Mouse (Mus musculus): ENCODE data around the gene Osgepl1. TPM values are rescaled to one million over a fixed set of nuclear protein-coding genes. Genes with fewer than 3 reads are reported as not detected.
"Not testable (repeated sequence)": the region's sequence is repeated elsewhere in the genome, so short reads cannot be mapped to it uniquely, and the experiment has no call there.

Gene Osgepl1
- total RNA-seq (2022): 10 to 100 TPM; 51.9 to 59.8 (median 57.0) TPM

DNA sequence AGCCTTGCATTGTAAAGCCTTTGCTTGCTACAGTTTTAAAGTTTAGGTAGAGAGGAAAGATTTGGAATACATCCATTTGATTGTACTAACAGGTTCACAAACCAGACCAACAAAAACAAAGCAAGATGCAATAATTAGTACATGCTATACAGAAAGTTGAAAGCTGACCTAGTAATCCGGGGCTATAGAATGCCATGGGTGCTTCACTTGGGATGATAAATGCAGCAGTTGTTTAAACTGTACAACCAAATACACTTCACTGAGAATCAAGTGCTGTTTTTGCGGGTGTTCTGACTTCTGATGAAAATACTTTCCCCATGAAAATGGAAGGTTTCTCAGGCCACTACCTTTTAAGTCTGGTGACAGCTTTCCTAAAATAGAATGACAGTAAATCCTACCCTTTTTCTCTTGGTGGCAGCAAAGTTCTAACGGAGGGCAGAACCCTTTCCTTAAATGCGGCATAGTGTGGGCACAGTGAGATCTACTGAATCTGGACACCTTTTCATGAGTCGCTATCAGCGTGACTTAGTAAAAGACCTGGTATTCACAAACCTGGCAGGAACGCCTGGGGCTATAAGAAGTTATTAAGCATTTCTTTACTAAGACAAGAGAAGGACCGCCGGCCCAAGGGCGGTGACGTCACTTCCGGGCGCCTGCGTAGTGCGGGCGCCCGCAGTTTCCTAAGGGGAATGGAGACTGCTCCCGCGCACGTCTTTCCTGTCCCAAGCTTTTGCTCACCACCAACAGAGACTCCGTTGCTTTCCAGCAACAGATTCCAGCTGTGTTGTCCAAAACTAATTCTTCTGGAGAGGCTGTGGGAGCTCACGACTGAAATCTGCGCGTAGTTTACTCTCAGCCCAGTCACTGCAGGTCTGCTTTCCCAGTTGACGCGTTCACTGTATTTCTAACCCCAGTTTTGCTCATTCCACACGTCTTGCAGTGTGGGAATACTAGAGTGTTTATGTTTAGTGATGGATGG lies at the start of gene Osgepl1:
Gene Osgepl1 (plus strand): TSS at position 636 of the 979 bp plus-strand sequence.
- DNase-seq (ENCODE audit: low spot score): peak; percentile 85

DNA sequence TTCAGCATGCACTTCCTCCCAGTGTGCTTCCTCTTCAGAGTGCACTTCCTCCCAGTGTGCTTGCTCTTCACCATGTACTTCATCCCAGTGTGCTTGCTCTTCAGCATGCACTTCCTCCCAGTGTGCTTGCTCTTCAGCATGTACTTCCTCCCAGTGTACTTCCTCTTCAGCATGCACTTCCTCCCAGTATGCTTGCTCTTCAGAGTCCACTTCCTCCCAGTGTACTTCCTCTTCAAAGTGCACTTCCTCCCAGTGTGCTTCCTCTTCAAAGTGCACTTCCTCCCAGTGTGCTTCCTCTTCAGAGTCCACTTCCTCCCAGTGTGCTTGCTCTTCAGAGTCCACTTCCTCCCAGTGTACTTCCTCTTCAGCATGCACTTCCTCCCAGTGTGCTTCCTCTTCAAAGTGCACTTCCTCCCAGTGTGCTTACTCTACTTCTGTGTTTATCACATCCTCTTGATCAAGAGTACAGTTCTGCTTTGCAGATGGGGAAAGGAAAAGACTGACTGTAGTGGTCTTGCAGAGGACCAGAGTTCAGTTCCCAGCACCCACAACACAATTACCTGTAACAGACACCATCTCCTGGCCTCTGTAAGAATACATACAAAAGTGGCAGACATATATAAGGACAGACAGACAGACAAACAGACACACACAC lies 48.3 kb upstream of the Osgepl1 start:
- DNase-seq (ENCODE audit: low spot score): not testable (repeated sequence)

DNA sequence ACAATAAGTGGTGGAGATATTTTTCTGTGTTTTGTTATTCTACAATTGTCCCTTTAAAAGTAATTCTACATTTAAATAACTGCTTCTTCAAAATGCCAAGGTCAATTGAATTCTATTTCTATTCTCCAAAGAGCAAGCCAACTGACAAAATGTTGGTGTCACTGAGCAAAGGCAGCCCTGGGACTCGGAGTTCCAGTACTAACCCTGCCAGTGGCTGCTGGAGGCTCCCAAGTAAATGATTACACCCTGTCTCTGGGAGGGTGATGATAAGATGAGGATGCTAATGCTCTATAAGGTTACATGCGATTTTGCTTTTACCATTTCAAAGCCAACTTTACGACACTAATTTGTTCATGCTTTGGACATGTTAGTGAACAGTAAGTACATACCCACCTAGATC lies 43.5 kb upstream of the Osgepl1 start:
- peak; percentile 50 for DNase-seq (ENCODE audit: low spot score)

DNA sequence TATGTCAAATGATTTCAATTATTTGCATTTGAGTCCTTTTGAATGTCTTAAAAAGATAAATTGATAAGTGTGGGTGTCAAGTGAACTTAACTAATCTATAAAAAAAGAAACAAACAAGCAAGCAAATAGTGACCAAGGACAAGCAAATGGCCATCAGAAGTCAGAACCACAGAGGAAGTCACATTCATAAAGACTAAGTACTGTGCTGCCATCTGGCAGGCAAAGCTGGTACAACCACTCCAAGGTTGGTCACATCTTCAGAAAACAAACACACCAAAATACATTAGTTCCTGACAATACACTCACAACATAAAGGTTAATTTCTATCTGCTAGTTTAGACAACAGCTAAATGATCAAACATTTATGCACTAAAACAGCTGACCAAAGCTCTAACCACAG lies 40.8 kb upstream of the Osgepl1 start:
- peak; percentile 8 for DNase-seq (ENCODE audit: low spot score)

DNA sequence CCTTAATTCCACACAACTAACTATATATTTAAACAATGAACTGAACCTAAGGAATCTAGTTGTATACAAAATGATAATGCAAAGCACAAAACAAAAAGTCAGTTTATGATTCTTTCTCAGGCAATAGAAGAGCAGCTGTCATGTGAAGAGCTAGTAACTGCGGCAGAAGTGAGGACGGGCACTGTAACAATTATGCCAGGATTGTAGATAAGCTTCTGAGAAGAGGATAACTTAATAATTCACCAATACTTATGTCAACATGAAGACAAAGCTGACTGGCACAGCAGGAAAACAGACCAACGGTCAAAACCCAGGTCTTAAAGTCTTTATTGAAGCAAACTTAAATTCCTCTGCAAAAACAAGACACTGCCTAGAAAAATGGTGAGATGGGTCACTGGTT lies 22.2 kb upstream of the Osgepl1 start:
- DNase-seq (ENCODE audit: low spot score): no peak

DNA sequence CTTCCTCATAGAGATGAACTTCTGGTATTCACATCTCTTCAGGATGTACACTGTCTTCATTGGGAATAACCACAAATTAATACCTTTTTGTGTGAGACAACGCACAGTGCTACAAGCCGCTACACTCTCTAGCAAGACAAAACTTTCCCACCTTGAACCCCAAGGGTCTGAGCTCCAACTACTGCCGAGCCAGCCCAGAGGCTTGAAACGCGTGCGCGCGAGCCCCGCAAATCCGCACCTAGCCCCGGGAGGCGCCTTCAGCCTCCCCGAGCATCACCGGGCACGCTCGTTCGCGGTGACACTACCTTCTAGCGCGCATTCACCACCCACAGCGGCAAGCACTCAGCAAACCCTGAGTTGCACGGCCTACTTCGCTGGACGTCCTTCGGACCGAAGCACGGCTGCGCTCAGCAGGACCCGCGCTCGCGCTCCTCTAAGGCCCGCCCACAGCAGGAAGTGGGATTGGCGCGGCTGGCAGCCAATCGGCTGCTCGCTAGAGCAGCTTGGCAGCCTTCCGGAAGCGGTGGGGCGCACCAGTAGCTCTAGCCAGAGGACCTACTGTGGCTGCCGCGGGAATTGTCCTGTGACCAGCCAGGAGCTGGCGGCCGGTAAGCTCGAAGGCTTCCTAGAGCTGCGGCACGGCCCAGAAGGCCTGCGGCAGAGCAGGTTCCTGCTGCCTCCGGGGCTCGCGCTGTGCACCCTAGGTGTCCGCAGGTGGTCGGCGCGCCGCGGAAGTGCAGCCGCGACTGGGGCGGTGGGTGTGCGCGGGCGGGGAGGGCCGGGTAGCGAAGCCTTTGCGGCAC lies 16.6 kb upstream of the Osgepl1 start, which contains the start of the genes Pms1, Ormdl1 and Gm28778:
Gene Pms1 (minus strand): TSS at position 438 of the 803 bp plus-strand sequence.
Gene Ormdl1 (plus strand): TSS at position 515 of the 803 bp plus-strand sequence.
Gene Gm28778 (plus strand): TSS at position 531 of the 803 bp plus-strand sequence.
- peak; percentile 95 for DNase-seq (ENCODE audit: low spot score)

DNA sequence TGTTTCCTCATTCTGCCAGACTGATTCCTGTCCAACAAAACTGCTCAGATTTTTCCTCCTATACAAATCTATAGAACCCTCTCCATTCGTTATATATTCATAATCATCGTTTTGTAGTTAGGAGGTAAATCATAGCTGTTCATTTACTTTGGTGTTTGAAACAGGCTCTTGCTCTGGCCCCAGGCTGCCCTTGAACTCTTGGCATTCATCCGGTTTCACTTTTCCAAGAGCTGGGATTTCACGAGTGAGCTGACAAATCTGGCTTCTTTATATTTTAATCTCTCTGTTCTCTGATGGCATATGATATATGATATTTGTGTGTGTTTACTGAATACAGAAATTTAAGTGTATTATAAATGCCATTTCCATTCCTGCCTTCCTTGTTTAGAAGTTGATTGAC lies 12.9 kb upstream of the Osgepl1 start:
- DNase-seq (ENCODE audit: low spot score): no peak

DNA sequence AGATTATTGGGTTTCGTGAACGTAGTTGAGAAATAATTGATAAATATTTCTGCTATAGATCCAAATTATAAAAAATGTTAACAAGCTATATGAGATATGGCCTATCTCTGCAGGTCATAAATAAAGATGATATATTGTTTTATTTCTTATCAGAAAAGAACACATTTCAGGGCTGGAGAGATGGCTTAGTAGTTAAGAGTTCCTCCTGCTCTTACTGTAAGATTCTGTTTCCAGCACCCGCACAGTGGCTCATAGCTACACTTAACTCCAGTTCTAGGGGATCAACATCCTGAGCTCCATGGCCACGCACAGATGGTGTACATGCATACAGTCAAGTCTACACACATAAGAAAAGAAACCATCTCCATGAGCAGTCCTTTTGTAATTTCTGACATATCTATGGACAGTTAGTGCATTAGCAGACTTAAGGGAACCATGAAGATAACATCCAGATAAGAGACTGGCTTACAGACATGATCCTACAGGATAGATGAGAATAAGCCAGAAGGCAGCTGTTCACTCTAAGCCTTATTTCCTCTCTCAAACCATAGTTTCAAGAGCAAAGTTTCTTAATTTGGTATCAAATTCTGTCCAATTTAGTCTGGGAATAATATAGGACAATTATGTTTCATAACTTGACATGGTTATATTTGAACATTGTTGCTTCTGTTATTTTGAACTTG lies 8.4 kb downstream of the Osgepl1 start:
- no peak for DNase-seq (ENCODE audit: low spot score)

DNA sequence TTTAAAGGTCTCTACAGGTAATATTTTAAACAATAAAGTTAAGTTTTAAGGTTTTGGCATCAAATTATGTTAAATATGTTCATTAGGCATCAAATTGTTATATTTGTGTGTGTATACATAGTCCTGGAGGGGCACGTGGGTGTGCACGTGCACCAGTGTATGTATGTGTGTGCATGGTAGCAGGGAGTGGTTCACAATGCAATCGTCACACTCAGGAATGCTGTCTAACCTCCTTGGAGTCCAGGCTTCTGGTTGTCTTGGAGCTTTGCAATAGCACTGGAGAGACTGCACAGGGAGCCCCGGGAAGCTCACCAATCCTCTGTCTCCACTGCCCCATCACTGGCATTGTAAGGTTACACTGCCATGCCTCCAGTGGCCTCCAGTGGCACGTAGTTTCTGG lies 9.8 kb downstream of the Osgepl1 start:
- DNase-seq (ENCODE audit: low spot score): no peak

DNA sequence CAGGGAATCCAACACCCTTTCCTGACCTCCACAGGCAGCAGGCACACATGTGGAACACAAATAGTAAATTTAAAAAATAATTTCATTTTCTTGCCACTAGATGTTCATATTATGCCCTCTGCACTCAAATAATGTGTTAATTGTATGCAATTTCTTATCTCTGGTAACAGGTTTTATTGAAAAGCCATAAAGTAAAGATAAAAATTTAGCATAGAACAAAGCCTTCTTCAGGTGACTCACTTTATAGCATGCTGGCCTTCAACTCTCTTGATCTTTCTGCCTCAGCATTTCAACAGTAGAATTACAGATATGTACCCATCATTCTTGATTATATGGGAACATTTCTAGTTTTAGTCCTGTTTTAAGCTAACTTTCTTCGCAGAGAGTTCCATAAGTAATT lies 10.9 kb downstream of the Osgepl1 start:
- no peak for DNase-seq (ENCODE audit: low spot score)

DNA sequence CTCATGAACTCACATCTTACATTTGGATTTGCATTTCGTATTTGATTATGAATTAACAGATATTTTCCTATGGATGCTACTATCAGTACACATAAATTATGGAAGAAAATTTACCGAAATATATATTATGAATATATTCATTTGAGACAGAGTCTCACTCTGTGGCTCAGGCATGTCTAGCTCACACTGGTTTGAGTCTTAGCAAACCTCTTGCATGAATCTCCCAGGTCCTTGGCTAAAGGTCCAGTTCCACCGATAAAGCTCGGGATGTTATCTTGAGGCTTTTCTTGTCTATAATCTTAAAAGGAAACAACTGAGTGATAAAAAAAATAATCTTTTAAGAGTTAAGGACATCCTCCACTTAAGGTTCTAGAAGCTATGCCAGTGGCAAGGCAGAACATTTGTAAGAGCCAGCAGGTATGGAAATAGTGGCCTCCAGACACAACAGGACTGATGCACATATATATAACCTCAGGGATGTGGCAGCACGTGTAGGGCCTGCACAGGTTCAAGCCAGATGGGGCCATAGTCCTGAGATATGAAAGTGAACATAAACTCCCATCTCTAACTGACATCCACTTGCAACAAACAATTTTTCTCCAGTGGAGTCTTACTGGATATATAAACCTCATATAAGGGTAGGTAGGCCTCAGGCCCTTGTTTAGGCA lies 11.5 kb downstream of the Osgepl1 start:
- no peak for DNase-seq (ENCODE audit: low spot score)

DNA sequence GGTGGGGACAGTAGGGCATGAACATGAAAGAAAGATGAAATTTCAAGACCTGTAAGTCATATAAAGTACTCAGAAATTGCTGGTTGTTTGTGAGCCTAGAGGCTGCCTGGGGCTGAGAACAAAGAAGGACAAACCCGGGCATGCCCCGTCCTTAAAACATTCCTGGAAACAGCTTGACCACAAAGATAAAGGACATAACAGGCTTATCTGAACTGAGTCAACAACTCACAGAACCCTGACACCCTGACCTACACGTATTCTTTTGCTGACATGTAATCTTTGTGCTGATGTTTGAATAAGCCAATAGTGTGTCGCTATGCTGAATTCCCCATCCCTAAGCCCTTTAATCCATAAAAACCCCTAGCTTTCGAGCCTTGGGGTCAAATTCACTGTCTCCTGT lies 20.1 kb downstream of the Osgepl1 start:
- not testable (repeated sequence) for DNase-seq (ENCODE audit: low spot score)

DNA sequence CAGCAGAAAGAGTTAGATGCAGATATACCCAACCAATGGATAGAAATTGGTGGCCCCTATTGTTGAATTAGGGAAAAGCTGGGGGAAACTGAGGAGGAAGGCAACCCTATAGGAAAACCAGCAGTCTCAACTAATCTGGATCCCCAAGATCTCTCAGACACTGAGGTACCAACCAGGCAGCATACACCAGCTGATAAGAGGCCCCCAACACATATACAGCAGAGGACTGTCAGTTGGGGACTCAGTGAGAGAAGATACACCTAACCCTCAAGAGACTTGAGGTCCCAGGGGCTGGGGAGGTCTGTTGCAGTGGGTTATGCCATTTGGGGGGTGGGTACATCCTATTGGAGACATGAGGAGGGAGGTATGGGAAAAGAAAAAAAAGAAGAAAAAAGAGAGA lies 22.0 kb downstream of the Osgepl1 start:
- no peak for DNase-seq (ENCODE audit: low spot score)

DNA sequence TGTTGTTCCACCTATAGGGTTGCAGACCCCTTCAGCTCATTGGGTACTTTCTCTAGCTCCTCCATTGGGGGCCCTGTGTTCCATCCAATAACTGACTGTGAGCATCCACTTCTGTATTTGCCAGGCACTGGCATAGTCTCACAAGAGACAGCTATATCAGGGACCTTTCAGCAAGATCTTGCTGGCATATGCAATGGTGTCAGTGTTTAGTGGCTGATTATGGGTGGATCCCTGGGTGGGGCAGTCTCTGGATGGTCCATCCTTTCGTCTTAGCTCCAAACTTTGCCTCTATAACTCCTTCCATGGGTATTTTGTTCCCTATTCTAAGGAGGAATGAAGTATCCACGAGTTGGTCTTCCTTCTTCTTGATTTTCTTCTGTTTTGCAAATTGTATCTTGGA lies 24.0 kb downstream of the Osgepl1 start:
- not testable (repeated sequence) for DNase-seq (ENCODE audit: low spot score)

DNA sequence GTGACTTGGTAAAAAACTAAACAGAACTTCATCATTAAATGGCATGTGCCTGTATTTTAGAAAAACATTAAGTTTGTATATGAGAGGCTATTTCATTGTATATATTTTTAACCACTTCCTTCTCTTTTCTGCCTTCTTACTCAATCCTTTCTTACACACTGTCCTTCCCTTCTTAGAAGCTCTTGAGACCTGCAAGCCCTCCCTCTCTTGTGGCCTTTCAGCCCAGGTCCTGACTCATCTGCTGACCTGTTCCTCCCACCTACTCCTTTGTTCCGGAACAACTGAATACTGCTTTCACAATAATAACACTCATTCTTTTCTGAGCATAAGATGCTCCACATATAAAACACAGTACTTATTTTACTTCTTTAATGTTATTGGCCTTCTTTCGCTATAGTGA lies 27.6 kb downstream of the Osgepl1 start:
- DNase-seq (ENCODE audit: low spot score): no peak

DNA sequence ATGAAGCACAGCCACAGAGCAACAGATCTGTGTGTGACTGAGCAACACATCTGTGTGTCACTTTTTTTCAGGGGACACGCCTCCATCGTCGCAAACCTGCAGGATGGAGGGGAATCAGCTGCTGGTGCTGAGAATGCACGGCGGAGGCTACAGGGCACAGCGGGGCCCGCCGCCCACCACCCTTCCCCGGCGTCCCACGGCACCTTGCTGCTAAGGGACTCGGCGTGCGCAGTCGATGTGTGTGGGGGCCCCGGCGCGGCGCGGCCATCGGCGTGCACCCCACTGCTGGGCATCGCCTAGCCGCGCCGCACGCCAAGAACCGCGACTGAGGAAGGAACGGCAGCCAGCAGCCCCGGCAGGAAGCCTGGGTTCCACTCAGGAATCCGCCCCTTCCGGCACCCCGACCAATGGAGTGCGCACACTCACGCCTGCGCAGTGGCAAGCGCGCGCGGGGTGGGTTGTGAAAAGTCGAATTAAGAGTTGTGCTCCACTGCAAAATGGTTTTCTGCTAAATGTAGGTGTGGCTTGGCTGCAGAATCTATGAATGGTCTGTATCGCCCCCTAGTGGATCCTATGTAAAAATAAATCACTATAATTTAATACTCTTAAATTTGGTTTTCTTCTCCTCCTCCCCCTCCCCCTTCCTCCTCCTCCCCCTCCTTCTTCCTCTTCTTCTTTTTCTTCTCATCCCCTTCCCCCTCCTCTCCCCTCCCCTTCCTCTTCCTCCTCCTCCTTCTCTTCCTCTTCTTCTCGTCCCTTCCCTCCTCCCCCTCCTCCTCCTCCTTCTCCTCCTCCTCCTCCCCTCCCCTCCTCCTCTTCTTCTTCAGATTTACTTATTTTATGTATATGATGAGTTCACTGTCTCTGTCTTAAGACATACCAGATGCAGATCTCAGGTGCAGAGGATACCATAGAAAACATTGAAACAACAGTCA lies 39.2 kb downstream of the Osgepl1 start, which contains the start of the genes Asdurf, Gm28551 and Asnsd1:
Gene Asdurf (minus strand): TSS at position 293 of the 935 bp plus-strand sequence.
Gene Gm28551 (minus strand): TSS at position 341 of the 935 bp plus-strand sequence.
Gene Asnsd1 (minus strand): TSS at position 426 of the 935 bp plus-strand sequence.
- peak; percentile 99 for DNase-seq (ENCODE audit: low spot score)

DNA sequence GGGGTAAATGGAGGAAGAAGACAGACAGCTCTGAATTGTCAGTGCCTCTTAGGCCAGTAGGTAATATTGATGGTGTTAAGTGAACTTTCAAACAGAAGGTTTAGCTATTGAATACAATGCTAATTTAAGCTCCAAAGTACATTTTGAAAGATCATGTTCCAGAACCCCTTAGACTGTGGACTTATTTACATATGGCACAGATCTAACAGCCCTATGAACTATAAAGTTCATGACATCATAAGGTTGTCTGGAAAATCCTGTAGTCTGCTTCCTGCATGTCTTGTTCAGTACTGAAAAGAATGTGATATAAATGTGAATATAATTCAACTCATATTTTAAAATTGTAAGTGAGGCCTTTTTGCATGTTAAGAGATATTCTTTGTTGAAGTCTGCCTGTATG lies 45.6 kb downstream of the Osgepl1 start:
- no peak for DNase-seq (ENCODE audit: low spot score)
